Mouse (Mus musculus): ENCODE results near the gene Cntnap5c.
"Not testable (repeated sequence)": the region's sequence is repeated elsewhere in the genome, so short reads cannot be mapped to it uniquely, and the experiment has no call there.

Gene Cntnap5c

GRCm38 (mm10) chr17:57768622-57769610 lies at the start of gene Cntnap5c:
Gene Cntnap5c (plus strand): TSS chr17:57769570.
- peak; percentile 42 for DNase-seq (ENCODE audit: low read depth)

GRCm38 (mm10) chr17:57742119-57742518 lies 27.3 kb upstream of the Cntnap5c start, which contains the start of gene Gm21834:
Gene Gm21834 (minus strand): TSS chr17:57742219.
- no peak for DNase-seq (ENCODE audit: low read depth)

- DNase-seq (ENCODE audit: low read depth) = no peak
These were observed 11.3 kb upstream of the Cntnap5c start for GRCm38 (mm10) chr17:57758033-57758432.

GRCm38 (mm10) chr17:57767306-57767705 lies 2.1 kb upstream of the Cntnap5c start:
- DNase-seq (ENCODE audit: low read depth) = no peak

- peak; percentile 2 for DNase-seq (ENCODE audit: low read depth)
These were observed 1.5 kb downstream of the Cntnap5c start for GRCm38 (mm10) chr17:57770904-57771303.

- DNase-seq (ENCODE audit: low read depth) = no peak
These were observed 18.9 kb downstream of the Cntnap5c start for GRCm38 (mm10) chr17:57788161-57788799.

- DNase-seq (ENCODE audit: low read depth) = no peak
These were observed 26.0 kb downstream of the Cntnap5c start for GRCm38 (mm10) chr17:57795408-57795807.

GRCm38 (mm10) chr17:57796668-57797311 lies 27.4 kb downstream of the Cntnap5c start:
- no peak for DNase-seq (ENCODE audit: low read depth)

- DNase-seq (ENCODE audit: low read depth) = no peak
These were observed 30.1 kb downstream of the Cntnap5c start for GRCm38 (mm10) chr17:57799414-57799985.

GRCm38 (mm10) chr17:57801180-57801579 lies 31.8 kb downstream of the Cntnap5c start:
- DNase-seq (ENCODE audit: low read depth) = no peak

- DNase-seq (ENCODE audit: low read depth) = no peak
These were observed 68.0 kb downstream of the Cntnap5c start for GRCm38 (mm10) chr17:57837090-57837971.

GRCm38 (mm10) chr17:57855811-57856210 lies 86.4 kb downstream of the Cntnap5c start:
- not testable (repeated sequence) for DNase-seq (ENCODE audit: low read depth)

- no peak for DNase-seq (ENCODE audit: low read depth)
These were observed 96.6 kb downstream of the Cntnap5c start for GRCm38 (mm10) chr17:57865996-57866395.

- no peak for DNase-seq (ENCODE audit: low read depth)
These were observed 118.5 kb downstream of the Cntnap5c start for GRCm38 (mm10) chr17:57887742-57888389.

GRCm38 (mm10) chr17:57911770-57912293 lies 142.5 kb downstream of the Cntnap5c start:
- DNase-seq (ENCODE audit: low read depth) = no peak

- DNase-seq (ENCODE audit: low read depth) = no peak
These were observed 214.9 kb downstream of the Cntnap5c start for GRCm38 (mm10) chr17:57984230-57984629.

- no peak for DNase-seq (ENCODE audit: low read depth)
These were observed 219.1 kb downstream of the Cntnap5c start for GRCm38 (mm10) chr17:57988420-57988819.

GRCm38 (mm10) chr17:57996461-57996860 lies 227.1 kb downstream of the Cntnap5c start:
- DNase-seq (ENCODE audit: low read depth) = no peak

GRCm38 (mm10) chr17:57999080-57999479 lies 229.7 kb downstream of the Cntnap5c start:
- no peak for DNase-seq (ENCODE audit: low read depth)

- no peak for DNase-seq (ENCODE audit: low read depth)
These were observed 233.5 kb downstream of the Cntnap5c start for GRCm38 (mm10) chr17:58002845-58003244.

Measured in c-Kit-positive CD71-negative TER-119-negative erythroid progenitor cells, embryonic 14.5 days (primary cell).